Mouse (Mus musculus) MN1 (cell line): ENCODE measurements at regions not wholly inside any gene's neighbourhood (a gene's known extent, or its start where the extent isn't known, plus 50 kb on each side); places are given as distances from the start of the nearest gene placed in this dataset.

Source experiments
- DNase-seq: peaks from one replicate; pipeline ENCODE4 v3.0.0-alpha.2; 2016; ENCODE audit warnings: low spot score

DNA sequence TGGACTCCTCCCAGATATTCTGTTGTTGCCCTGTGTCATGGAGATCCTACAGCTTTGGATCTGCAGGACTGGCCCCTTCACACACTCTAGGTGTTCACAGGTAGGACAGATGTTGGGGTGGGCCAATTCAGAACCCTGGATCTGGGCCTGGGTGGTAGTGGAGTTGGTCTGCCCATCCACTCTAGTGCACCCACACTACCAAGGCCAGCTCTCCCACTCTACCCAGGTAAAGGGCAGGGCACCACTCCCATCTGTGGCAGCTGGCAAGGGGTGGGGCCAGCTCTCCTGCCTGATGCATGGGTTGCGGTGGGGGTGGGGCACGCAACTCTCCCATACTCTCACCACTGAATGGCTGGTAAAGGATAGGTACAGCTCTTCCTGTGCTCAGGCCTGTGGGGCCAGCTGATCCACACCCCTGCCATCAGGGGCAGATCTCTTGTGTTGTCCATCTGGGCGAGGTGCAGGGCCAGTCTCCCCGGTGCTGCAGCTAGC, 76.5 kb downstream of the Gja1 start:
- no peak for DNase-seq

DNA sequence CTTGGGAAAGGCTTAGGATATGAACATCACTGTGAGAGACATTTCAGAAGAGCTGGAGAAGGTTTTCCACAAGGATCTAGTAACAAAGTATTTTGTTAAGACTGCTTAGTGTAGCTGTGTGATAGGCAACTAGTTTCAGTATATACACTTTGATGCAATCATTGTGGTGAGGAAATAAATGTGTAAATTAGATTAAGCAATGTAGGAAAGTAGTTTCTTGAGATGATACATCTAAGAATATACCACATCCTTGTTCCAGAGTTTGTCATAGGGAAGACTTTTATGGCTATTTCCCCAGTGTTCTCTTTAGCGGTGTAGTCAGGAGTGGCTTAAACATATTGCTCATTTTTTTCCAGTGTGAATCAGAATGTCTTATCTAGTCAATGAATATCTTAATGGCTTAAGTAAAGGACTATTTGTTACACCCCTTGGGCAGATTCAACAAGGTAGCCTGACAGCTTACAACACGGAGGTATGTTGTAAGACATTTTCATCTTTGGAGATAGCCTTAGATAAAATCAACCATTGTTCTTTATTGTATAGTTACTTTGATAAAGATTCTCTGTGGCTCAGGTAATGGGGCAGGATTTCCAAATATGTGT, 78.8 kb downstream of the Gja1 start:
- DNase-seq, result no peak

DNA sequence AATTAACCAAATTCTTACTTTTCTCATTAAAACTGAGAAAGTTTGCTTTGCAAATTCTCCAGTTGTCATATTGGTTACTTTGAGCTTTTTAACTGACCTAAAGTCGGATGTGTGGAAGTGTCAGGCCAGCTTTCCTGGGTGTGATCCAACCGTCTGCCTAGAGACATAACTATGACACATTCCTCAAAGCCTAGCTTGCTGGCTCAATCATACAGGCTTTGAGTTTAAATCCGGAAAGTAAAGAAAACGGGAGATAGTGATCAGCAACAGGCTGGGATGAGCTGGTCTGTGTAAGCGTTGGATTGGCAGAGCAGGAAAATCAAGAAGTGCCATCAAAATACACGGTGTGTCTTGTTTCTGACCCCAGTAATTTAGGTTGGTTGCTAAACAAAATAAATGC, 91.4 kb downstream of the Gja1 start:
- DNase-seq, result no peak

DNA sequence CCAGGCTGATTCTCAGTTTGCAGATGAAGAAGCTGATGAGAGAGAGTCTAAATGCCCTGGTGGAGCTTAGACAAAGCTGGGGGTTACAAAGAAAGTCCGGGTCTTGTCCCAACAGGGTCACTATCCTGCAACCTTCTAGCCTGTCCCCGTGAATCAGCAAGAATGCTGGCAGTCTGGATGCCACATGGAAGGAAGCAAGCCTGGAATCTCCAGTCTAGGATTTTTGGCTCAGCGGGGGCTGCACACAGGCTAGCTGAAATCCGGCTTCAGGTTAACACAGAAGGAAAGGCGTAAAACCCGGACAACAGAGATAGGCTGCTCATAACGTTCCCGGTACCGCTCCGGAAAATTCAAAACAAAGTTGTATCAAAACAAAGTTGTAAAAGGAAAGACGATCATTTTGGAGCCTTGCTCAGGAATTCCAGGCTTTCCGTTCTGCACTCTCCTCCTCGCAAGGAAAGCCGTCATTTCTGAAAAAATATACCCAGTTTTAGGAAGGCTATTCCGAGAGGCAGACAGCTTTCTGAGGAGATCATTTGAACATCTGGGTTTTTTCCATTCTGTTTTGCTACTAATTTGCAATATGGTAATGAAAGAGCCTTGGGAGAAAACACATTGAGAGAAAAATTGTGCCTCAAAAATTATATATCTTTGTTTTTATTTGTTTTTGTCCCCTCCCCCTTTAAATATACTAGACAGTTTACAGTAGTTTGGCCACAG, 92.0 kb downstream of the Gja1 start:
- DNase-seq, result no peak

DNA sequence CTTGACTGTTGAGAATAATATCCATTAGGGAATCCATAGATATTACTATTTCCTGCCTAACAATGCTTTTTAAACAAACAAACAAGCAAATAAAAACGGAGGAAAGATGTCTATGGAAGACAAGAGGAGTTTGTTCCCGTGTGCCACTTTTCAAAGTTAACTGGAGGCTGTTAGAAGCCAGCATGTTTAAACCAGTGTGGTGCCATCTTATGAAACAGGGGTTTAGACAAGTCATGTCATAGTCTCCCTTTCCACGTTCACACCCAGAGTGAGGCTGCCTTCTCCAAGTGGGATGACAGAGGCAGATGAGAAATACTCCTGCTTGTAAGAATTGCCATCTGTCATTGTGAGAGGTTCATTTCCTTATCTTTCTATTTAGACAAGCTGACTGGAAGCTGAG, 92.8 kb downstream of the Gja1 start:
- DNase-seq, result no peak

DNA sequence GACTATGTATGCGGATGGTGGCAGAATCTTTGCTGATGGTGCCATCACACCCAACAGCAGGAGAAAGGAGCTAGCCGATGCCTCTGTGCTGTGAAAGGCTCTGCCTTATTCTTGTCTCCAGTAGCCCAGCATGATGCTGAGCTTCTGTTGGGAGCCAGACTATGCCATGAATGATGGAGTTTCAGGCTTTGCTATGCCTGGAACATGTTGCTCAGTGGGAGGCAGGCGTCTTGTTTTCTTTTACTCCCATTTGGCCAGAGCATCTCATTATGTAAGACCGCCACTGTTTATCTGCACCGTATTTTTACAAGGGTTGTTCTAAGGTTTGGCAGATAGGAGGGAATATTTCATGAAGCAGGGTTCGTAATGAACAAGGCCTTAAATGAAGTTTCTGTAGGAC, 97.8 kb downstream of the Gja1 start:
- DNase-seq, result no peak

DNA sequence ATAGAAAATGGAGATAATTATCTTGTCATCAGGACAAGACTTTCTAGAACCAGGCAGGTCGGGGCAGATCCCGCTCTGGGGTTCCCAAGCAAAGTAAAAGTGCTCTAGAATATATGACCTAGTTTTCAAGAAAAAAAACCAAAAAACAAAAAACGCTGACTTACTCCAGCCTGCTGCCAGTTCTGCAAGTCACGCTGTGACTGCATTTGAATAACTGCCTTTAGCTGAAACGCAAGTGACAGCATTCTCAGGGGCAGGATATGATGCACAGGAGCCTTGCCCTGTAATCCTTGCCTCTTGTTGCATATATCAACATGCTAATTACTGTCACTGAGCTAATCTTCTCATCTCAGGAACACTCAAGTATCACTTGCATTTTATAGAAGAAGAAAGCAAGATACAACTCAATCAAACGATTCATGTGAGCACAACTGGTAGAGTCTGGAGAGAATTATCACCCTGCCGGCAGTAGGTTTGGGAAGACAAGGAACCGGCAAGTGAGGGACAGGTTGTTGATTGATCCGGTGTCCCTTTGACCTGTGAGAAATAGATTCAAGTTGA, 105.1 kb downstream of the Gja1 start:
- DNase-seq, result no peak

DNA sequence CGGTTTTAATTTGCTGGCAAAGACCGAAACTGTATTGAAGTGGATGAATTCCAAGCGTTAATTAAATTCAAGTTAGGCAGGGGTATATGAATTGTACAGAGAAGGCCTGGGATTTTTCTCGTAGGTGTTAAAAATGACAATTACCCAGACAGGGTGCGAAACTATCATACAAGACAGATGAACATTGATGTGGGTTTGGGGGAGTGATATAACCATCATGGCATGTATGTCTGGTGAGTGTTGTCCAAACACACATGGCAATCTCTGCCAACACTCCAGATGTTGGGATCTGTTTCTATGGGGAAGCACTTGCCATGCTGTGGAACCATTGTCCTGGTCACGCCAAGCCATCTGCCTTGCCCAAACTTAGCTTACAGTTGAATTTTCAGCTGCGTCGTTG, 107.8 kb downstream of the Gja1 start:
- no peak for DNase-seq

DNA sequence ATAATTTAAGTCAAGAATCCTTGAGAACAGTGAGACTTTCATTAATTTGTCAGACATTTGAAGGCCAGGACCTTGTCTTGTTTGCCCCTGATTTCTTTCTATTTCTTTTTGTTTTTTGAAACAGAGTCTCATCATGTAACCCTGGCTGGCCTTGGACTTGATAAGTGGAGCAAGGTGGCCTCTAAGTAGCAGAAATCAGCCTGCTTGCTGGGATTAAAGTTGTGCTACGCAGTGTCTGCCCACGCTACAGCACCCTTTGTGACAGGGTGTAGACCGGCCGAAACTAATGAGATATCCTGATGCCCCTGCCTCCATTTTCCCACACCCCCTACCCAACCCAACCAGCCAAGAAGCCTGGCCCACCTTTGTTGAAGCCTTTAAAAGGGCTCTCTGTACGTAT, 108.6 kb downstream of the Gja1 start:
- DNase-seq, result no peak

DNA sequence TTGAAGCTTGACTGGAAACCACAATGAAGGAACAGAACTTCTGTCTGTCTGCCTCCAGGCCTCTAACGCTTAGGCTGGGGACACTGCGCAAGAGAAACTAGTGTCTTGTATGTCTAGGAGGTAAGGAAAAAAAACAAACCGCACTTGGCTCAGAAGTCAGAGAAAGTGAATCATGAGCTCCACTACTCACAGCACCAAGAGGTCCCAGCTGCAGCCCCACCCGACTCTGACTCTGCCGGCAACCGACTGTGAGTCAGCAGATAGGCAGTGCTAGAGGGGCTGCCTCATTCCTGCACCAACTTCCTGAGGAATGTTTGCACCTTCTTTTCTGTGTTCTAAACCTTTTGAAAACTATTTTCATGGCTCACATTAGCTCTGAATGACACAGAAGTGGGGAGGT, 109.5 kb downstream of the Gja1 start:
- no peak for DNase-seq

DNA sequence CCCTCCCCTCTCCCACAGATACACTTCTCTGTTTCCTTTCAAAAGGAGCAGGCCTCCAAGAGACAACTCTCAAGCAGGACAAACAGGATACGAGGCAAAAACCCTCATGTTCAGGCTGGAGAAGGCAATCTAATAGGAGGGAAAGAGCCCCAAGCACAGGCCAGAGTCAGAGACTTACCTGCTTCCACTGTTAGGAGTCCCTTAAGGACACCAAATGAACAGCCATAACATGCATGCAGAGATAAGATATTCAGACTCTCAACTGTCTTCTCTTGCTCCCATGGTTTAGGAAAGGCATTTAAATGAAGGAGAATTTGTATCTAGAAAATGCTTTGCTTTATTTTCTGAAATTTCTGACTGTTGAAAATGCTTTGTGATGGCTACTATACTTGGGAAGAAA, 116.3 kb downstream of the Gja1 start:
- no peak for DNase-seq

DNA sequence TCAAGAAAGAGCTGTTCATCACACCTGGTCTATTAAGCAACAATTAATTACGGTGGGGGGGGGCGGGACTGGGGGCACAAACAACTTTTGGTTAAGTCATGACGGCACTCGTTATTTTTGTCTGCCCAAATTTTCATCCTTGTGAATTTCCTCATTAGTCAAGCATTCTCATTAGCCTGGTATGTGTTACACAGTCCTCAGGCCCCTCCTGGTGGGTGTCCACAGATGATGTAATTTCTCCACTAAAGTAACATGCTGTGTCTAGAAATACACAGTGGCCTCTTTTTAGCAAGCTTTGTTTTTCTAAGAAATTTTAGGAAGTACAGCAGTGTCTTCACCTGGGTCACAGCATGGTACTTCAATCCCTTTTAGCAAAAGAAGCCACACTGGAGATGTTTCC, 118.2 kb downstream of the Gja1 start:
- DNase-seq, result no peak

DNA sequence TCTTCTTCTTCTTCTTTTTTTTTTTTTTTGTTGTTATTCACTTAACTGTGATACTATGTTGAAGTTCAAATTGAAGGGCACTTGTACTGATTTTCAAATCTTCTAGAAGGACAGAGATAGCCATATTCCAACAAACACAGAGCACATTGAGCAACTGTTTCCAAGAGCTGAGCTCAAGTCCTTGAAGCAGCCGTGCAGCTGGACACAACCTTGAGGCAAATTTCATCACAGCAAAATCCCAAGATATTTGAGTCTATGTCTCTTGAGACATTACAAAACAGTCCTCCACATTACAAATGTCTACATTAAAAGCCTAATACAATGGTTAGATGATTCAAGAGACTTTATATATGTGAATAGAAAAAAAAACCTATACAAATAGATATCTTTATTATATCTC, 141.9 kb downstream of the Gja1 start:
- DNase-seq, result no peak

DNA sequence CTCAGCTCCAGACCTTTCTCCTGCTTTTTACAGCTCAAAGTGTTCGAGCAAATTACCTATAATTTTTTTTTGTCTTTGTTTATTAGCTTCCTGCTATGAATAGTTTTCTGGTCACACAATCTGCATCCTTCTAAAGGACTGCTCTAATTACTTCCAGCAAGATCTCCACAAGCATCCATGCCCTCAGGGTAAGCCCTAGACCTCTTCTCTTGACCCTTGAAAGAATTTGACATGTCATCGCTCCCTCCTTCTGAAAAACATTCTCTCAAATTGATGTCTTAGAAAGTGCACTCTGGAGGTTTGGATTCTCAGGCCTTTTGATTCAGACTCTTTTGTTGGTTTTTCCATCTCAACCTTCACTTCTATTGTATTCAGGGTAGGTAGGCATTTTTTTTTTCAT, 148.7 kb downstream of the Gja1 start:
- DNase-seq, result no peak

DNA sequence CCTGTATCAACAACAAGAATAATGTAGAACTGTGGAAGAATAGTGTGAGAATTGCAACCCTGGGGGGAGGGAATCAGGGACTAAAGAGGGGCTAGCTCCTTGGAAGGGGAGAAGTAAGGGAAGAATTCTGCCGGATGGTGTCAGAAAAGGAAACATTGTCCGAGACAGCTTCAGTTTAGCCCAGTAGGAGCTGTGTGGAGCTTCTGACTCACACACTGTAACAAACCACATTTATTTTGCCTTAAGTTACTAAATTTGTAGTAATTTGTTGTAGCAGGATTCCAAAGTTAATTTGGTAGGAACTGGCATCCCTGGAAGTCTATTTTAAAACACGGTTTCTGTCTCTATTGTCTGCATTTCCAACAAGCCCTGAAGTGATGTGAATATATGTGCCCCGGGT, 160.0 kb downstream of the Gja1 start:
- DNase-seq, result no peak

DNA sequence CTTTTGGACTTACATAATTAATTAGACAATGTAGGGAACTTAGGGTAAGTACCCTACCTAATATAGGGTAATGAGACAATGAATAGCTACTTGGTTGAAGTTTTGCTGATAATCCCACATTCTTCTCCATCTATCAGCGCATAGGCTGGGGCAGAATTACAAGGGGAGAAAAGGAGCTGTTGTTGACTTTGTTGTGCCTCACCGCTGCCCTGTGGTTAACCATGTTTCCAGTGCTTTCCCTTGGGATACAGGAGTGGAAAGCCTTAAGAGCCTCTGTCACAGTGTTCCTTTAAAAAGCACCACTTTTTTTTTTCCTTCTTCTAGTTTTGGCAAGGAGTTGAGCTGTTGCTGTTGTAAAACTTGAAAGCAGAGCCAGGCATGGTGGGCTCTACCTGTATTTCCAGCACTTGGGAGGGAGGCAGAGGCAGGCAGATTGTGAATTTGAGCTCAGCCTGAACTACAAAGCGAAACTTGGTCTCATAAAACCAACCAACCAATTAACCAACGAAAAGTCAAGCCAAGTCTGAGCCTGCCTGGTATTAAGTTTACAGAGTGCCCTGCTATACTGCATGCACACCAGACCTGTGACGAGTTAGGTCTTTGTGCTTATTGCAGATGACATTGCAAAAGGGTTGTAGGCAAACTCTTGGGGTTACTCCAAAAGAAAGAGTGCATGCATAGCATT, 162.8 kb downstream of the Gja1 start:
- no peak for DNase-seq

DNA sequence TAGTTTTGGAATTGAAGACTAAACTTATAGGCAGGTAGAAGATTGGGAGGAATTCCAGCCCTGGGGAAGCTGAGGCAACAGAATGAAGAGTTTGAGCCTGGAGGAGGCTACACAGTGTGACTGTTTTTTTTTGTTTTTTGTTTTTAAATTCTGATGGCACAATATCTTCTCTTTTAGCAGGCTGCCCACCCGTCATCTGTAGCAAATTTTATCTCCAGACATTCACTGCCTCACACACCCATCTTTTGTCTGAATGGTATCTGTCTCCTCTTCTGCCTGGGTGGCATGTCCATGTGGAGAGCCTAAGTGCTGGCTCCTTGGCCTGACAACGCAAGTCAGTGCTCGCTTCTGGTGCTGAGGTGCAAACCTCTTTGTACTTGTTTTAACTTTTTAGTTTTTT, 165.0 kb downstream of the Gja1 start:
- DNase-seq, result no peak

DNA sequence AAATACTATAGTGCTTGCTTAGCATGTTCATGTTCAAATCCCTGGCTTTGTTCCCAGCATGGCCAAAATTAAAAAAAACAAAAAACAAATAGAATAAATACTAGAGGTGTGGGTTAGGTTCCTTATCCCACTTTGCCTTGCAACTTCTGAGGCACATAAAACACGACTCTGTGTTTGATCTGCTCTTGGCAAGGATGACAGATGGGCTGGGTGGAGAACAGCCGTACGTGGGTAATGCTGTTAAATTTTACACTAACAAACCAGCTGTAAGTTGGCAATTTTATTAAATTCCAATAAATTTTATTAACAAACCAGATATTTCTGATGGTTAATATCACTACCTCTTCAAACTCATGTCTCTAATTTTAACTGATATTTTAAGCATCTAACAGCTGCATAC, 168.9 kb downstream of the Gja1 start:
- DNase-seq, result no peak

DNA sequence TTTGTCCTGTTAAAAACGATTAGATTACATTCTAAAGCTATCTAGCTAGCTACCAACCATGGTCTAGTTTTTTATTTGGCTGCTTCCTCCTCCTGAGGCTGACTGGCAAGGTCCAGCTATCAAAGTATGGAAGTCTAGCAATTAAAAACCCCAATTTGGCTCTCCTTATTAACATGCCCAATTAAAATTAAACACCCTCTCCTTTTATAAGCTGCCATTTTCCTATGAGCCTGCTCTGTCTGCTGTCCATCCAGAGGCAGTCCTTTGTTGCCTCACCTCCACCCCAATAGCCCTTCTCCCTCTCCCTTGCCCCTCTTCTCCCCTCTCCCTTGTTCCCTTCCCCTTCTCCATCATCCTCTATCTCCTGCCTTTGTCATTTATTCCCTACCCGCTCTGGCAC, 169.7 kb downstream of the Gja1 start:
- no peak for DNase-seq

DNA sequence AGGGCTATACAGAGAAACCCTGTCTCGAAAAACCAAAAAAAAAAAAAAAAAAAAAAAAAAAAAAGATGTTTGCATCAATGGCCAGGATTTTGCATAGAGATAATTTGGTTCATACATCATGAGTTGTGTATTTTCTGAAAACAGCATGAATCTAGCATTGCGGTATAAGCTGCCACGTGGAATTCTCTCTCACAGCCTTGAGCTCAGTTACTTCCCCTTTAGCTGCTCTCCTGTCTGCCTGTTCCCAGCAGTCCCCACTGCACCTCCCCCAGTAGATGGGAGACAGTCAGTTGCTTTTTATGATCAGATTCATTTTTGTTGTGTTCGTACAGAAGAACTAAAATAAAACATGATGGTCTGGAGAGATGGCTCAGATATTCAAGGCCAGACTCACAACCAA, 170.7 kb downstream of the Gja1 start:
- no peak for DNase-seq

DNA sequence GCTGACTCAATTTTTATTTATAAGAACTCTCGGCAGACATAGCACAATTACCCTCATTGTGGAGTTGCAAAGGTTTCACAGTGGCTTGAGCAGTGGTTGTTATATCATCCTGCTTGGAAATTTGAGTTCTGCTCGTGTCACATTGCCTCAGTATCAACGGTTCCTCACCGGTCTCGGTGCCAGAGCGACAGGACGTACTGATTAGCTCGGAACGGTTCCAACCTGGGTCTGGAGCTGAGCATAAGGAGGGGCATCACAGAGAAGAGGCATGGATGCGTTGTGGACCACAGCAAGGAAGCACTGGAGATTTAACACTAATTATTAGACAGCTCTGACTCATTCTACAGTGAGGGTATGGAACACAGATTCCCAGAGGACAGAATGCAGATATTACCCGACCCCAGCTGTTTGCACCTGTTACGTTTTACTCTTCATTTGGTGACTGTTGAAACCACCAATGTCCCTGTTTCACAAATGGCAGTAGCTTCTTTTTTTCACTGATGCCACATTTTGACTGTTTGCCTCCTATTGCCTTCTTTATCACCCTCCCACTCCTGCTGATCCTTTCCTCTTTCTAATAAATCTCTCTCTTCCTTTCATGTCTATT, 189.8 kb downstream of the Gja1 start:
- no peak for DNase-seq

DNA sequence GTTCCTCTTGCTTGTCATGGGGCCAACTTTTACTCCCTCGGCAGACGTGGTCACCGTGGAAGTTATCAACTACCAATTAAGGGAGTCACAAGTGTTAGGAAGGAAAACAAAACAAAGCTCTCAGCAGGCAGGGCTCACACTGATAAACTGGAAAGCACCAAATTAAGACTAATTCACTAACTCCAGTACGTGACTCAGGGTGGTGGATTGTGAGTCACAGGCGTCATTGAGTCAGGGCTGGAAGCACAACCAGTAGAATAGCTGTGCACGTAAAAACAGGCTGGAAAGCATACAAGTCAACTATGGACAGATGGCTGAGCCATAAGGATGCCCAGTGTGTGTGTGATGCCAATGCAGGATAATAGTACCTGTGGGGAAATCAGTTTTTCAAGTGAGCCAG, 204.9 kb downstream of the Gja1 start:
- DNase-seq, result no peak

DNA sequence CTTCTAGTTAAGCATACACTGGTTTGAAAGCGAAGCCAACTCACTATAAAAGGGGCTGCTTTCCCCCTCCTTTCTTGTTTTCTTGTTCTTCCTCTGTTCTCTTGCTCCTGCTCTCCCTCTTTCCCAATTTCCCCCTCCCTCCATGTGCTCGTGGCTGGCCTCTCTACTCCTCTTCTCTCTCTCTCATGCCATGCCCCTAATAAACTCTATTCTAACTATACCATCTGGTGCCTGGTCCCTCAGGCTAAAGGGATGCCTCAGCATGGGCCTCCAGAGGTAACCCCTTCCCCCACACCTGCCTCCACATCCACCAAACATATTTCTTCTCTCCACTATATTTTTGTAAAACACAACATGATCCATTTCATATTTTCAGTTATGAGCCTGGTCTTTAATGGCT, 210.1 kb downstream of the Gja1 start:
- no peak for DNase-seq
